Mouse (Mus musculus) cerebellum, adult 2 months (tissue): Measurements from ENCODE around the gene Olfr669.
"Not testable (repeated sequence)": the region's sequence is repeated elsewhere in the genome, so short reads cannot be mapped to it uniquely, and the experiment has no call there.

ENCODE experiments used
- CTCF ChIP-seq: fragments of 200-500 bp; IDR thresholded peaks from 2 replicates; pipeline ENCODE4 v1.5.1; 2011; ENCODE audit warnings: low read depth, mild to moderate bottlenecking, control low read depth, low read length, moderate library complexity, borderline replicate concordance; ENCODE audit not compliant: insufficient read depth
- POLR2A ChIP-seq: fragments of 200-500 bp; IDR thresholded peaks from 2 replicates; pipeline ENCODE4 v1.6.1; 2011; ENCODE audit warnings: low read length, control low read depth, borderline replicate concordance; ENCODE audit not compliant: insufficient read depth

- TF ChIP-seq CTCF, POLR2A: not testable (repeated sequence)
Measured at GRCm38 (mm10) chr7:104972507-104972906, 38.5 kb downstream of the Olfr669 start.
